Mouse (Mus musculus) erythroblast, adult 5-6 weeks (primary cell): ENCODE data around the gene Paf1. TPM values are rescaled to one million over a fixed set of nuclear protein-coding genes. Genes with fewer than 3 reads are reported as not detected.

Experiments used
- ATAC-seq: replicated peaks from 2 replicates; pipeline ENCODE4 v1.8.0; 2016; ENCODE audit warnings: moderate number of reproducible peaks, mild to moderate bottlenecking, moderate TSS enrichment, inconsistent platforms; ENCODE audit not compliant: poor library complexity, low FRiP score, severe bottlenecking
- total RNA-seq, 2 experiments: library from RNA; stranded (forward) in 1 of 2; stranded (reverse) in 1 of 2; fragments of 150-400 nt in 1 of 2; fragments of 200-764, 138-1000 nt in 1 of 2; gene quantifications; 2 replicates each; pipeline versions ENCODE4 v1.2.3 to v1.2.4; 2015 to 2017; ENCODE audit warnings: low replicate concordance in 2 of 2

Gene Paf1
- total RNA-seq (2015; ENCODE audit: low replicate concordance) (26.1 and 32.9 TPM in 2 replicates), total RNA-seq (2017; ENCODE audit: low replicate concordance) (16.7 and 24.7 TPM in 2 replicates)

DNA sequence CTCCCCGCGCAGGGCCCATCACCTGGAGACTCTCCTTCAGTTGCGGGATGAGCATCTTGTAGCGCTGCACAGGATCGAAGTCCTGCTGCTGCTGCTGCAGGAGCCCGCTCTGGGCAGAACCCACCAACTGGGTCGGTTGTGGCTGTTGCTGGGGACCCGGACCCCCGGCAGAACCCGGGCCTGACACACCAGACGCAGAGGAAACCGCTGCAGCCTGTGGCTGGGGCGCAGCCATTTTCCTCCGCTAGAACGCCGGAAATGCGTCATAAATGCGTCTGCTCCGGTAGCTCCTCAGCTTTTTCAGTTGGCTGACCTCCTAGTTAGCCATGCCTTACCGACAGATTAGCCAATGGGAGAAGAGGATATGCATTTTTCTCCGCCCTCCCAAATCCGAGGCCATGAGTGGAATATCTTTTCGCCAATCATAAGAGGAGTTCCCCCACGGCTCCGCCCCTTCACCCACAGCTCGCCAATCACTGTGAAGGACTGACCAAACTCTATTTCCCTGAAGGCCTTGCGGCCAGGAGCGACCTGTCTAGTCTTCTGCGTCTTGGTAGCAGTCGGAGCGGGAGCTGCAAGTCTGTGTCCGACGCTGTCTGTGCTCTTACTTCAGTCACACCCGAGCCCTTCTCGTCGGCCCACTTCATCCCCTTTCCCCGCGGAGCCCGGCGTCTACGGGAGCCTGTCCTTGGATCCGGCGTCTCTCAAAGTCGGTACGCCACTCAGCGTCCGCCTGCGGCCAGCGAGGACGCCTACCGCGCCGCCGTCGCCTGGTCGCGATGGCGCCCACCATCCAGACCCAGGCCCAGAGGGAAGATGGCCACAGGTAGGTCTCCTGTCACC lies at the start of gene Paf1, which contains the start of gene Med29:
TSS of gene Paf1 (plus strand) at position 523 of the 843 bp plus-strand sequence.
TSS of gene Med29 (minus strand) at position 280 of the 843 bp plus-strand sequence.
- peak; percentile 99 for ATAC-seq

DNA sequence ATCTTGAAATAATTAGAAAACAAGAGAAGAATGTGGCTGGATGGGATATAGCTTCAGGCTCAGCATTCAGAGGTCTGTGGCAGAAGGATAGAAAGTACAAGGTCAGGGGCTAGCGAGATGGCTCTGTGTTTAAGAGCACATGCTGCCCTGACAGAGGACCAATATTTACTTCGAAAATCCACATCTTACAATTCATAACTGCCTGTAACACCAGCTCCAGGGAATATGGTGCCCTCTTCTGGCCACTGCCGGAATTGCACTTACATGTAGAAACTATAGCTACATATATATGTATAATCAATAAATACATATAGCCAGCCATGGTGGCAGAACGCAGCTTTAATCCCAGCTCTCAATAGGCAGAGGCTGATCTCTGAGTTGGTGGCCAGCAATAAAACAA lies 48.1 kb upstream of the Paf1 start:
- ATAC-seq = peak; percentile 82

DNA sequence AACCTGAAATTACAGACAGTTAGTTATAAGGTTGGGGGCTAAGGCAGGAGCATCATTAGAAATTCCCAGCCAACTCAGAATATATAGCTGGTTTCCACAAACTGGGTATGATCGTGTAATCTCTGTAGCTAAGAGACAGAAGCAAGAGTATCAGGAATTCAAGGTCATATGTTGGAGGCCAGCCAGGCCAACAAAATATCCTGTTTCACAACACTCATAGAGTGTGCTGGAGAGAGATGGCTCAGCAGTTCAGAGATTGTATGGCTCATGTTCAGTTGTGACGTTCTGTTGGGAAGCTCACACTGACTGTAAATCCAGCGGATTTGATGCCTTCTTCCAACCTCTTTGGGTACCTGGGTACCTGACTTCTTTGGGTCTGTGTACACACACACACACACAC lies 45.0 kb upstream of the Paf1 start:
- ATAC-seq = no peak

DNA sequence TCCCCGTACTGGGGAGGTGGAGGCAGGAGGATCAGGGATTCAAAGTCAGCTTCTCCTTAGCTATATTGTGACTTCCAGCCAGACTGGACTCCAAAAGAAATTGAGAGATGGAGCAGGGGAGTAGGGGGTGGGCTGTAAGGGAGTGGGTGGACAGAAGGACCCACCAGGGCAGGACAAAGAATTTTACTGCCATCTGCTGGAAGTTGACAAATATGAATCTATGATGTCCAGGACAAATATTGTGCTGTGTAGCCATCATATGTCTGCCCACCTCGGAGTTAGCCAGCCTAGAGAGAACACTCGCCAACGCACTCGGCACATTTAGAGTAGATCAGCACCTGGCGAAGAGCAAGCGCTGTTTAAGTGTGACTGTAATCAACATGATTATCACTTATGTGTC lies 44.1 kb upstream of the Paf1 start:
- ATAC-seq = no peak

DNA sequence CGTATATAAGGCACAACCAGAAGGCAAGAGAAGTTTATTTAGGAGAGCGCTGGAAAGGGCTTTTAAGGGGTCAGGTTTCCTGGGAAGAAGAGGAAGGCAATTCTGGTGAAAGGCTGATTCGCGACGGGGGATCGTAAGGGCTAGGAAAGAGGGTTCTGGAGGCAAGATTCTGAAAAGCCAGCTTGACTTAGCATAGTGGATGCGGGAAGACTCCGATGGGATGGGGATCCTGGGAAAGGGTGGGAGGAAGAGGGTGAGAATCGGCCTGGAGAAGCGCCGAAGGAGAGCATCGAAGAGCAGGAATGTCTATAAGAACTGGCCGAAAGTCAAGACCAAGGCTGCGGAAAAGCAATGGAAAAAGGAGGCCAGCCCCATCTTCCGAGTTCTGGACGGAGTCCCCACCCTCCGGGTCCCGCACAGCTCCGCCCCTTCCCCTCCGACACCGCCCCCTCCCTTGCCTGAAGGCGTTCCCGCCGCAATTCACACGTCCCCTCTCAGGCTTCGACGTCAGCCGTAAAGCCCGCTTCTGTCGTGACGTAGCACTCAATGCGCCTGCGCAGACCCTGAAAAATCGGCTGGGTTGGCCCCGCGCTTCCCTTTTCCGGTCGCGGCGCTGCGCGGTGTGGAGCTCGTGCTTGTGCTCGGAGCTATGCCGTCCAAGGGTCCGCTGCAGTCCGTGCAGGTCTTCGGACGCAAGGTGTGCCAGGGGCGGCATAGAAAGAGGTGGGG lies 42.4 kb upstream of the Paf1 start, which contains the start of gene Rps16:
TSS of gene Rps16 (plus strand) at position 498 of the 729 bp plus-strand sequence.
- peak; percentile 97 for ATAC-seq

DNA sequence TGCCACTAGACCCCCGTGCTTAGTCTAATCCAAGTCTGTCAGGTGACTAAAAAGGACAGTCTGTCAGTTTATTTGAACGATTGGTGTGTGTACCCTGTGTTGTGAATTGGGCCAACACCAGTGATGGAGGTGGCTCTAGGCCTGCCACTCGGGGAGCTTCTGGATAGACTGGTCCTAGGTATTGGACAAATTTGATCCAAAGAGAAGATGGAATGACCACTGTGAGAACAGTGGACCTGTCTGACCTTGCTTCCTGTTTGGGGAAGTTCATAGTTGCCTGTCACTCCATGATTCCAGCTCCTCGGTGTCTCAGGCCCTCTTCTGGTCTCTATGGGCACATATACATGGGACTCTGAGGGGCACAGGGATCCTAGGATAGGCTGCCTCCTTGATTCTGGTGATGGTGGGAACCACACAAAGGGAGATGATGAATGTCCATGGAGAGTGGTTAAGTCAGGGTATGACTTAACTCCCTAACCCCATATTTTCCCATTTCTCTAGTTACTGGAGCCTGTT lies 41.0 kb upstream of the Paf1 start:
- ATAC-seq = no peak

DNA sequence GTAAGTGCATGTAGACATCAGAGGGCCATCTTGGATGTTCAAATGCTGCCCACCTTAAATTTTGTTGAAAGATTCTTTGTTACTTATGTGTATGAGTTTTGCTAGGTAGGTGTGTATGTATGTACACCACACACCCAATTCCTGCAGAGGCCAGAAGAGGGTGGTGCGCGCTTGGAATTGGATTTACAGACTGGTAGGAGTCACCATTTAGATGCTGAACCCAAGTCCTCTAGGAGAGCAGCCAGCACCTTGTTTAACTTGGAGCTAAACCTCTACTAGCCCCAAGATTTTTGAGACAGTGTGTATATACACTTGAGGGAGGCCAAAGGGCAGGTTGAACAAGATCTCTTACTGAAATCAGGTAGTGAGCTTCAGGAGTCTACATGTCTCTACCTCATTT lies 39.5 kb upstream of the Paf1 start:
- no peak for ATAC-seq

DNA sequence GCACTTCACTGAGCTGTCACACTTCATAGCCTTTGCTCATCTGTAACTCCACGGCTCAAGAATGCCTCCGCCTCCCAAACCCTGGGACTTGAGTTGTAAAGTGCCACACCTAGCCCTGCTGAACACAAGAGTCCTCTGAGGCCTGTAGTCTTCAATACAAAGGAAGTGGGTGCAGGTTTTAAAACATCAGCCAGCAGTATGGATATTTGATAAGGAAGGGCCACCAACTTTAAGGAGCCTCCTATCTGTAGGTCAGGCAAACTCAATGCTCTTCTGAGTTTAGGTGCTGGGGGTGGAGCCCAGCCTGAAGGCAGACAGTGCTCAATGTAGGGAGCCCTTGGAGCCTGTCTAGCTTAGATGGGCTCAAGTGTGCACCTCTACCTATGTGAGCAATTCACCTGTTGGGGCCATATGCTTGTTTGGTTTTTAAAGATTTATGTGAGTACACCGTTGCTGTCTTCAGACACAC lies 38.6 kb upstream of the Paf1 start:
- ATAC-seq = no peak

DNA sequence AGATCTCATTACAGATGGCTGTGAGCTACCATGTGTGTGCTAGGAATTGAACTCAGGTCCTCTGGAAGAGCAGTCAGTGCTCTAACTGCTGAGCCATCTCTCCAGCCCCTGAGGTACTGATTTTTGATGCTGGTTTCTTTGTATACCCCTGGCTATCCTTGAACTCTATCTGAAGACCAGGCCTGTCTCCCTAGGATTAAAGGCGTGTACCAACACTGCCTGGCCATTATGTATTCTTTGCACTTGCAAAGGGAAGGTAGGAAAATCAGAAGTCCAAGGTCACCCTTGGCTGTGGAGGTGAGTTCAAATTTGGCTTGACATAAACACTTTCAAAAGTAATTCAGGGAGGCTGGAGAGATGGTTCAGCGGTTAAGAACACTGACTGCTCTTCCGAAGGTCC lies 38.2 kb upstream of the Paf1 start:
- no peak for ATAC-seq

DNA sequence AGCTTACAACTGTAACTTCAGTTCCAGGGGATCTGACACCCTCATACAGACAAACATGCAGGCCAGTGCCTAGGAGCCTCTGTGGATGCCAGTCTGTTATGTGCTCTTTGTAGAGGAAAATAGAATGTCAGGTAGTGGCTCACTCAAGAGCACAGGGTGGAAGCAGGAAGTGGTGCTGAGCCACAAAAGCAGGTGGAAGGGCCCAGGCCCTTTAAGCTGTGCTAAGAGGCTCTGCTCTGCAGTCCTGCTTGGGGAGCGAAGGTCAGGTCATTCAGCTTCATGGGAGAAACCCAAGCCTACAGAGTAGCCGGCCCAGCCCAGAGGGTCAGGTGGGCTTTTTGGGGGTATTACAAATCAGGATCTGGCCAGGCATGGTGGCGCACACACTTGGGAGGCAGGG lies 37.5 kb upstream of the Paf1 start:
- no peak for ATAC-seq

DNA sequence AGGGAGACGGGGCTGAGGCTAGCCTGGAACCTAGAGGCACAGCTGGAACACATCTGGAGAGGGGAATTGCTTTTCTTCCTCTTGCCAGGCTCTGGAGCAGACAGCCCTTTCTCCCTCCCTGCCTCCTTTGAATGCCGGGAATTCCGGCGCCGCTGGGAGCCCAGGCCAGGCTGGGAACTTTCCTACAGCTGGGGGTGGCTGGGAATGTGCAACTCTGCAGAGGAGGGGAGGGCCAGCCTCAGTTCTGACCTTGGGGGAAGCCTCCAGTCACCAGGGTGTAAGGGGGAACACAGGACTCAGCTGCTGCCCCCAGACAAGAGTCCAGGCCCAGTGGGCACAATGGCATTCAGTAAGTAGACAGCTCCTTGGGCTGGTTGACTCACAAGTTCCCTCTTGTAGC lies 35.8 kb upstream of the Paf1 start:
- ATAC-seq = no peak

DNA sequence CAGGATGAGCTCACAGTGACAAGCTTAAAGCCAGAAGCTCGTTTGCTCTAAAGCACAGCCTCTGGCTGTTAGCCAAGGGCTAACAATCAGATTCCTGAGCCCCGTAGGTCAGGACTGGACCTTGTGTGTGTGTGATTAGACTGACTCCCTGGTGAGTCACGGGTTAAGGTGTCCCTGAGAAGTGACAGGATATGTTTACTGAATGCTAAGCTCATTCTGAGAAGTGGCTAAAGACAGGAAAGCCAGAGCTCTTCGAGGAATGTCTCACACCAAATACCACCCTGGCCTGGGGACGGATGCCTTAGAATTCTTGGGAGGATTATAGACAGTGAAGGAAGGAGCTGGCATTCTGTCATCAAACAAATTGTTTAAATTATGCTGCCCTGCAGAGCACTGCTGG lies 34.8 kb upstream of the Paf1 start:
- ATAC-seq = no peak

DNA sequence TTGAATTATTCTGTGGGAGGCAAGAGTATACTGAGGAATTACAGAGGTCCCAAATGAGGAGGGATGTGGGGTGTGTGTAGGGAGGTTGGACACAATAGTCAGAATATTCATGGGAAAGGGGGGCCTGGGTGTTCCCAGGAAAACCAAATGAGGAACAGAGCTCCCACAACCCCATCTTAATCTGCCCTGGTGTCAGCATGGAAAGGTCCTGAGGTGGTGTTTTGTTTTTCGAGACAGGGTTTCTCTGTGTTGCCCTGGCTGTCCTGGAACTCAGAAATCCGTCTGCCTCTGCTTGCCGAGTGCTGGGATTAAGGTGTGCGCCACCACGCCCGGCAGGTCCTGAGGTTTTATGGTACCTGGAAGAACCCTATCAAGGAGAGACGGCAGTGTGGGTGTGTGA lies 34.3 kb upstream of the Paf1 start:
- no peak for ATAC-seq

DNA sequence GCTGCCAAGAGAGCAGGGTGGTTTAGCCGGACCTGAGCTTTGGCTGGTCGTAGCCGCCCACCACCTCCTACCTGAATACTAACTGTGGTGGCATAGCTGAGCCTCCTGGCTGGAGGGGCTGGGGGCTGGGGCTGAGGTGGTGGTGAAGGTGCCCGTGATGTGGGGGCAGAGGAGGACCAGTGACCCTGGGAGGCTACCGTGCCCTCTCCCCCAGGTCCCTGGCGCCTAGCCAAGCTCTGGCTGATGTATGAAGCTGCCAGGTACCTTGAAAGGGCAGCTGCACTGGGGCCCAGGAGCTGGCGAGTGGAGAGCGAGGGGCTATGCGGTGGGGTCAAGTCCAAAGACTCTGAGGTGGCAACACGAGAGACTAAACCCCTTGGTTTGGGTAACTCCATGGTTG lies 32.9 kb upstream of the Paf1 start:
- no peak for ATAC-seq

DNA sequence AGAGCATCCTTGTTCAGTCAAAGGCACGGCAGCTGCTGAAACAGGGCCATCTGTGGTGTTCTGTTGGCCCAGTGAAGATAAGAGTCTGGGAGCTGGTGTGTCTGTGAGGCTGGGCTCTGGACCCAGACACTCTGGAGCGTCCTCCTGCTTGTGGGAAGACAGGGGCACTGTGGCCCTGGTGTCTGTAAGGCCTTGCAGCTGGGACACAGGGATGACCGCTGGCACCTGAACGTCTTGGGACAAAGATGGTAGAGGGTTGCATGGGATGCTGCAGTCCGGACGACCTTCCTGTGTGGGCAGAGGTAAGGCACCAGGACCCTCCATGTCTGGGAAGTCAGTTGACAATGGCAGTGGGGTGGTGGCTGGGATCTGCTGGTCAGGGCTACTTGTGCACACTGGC lies 32.5 kb upstream of the Paf1 start:
- ATAC-seq = 0 out of 2 replicates have a peak, but pooled peaks have one; percentile 16

DNA sequence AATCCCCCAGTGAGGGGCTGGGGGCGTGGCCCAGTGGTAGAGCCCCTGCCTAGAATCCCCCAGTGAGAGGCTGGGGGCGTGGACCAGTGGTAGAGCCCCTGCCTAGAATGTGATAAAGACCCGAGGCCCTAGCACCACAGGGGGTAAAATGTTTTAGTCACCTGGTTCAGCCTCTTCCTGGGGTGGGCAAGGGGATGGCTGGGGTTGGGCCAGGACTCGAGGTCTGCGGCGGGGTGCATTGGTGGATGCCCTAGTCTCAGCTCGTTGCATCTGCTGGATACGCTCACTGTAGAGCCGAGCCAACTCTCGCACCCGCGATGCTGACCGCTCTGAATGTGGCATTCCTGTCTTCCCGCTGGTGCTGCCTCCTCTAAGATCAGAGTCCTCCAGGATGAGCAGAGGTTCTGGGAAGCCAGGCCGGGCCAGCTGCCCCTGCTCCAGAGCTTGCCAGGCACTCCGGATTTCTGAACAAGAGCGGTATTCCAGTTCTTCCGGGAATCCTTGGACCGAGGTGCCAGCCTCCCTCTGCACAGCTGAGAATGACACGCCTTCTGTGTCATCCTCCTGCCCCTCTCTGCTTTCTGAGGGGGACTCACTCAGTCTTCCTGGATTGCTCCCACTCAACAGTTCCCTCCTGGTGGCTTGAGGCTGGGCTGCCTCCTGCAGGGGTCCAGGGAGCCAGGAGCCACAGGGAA lies 31.0 kb upstream of the Paf1 start:
- ATAC-seq = no peak

DNA sequence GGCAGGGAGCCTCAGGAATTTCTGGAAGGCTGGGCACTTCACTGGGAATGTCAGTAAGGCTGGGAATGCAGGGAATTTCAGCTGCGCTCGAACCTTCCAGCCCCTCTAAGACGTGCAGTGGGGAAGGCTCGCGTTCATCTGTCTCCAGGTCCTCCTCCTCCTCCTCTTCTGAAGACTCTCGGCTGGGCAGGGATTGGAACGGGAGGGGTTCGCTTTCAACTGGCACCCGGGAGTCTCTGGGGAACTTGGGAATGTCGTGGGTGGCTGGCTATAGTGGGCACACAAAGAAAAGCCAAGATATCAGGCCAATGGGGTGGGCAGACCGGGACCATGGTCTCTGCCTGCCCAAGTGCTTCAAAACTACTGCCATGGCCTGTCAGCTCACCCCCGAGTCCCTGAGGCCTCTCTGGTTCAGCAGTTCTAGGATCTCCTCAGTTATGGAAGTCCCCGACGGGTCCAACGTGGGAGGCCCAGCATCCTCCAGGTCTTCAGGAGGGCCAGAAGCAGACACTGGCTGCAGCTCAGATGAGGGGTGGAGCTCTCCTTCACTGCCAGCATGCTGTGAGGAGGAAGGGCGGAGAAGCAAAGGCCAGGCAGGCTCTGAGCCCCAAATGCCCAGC lies 30.2 kb upstream of the Paf1 start:
- no peak for ATAC-seq

DNA sequence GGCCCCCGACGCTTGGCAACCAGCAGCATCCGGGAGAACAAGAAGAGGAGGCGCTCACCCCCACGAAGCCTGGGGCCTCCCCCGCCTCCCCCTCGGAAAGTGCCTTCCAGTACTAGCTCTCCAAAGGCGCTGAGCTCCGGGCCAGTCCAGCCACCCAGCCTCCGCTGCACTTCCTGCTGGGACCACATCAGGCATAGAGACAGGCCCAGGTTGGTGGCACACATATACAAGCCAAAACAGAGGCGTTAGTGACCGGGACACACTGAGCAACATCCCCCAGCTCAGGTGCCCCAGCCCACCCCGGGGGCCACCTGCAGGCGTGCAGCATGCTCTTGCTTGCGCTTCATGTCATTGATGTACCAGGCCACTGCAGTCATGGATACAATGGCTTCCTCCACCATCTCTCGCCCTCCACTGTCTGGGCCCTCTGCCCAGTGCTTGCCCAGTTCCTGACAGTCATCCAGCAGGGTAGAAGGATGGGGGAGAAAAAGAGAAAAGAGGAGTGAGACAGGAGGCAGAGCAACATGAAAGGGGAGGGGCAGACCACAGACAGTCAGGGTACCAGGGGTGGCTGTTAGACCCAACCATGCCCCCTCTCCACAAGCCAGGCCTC lies 25.0 kb upstream of the Paf1 start:
- ATAC-seq = no peak

DNA sequence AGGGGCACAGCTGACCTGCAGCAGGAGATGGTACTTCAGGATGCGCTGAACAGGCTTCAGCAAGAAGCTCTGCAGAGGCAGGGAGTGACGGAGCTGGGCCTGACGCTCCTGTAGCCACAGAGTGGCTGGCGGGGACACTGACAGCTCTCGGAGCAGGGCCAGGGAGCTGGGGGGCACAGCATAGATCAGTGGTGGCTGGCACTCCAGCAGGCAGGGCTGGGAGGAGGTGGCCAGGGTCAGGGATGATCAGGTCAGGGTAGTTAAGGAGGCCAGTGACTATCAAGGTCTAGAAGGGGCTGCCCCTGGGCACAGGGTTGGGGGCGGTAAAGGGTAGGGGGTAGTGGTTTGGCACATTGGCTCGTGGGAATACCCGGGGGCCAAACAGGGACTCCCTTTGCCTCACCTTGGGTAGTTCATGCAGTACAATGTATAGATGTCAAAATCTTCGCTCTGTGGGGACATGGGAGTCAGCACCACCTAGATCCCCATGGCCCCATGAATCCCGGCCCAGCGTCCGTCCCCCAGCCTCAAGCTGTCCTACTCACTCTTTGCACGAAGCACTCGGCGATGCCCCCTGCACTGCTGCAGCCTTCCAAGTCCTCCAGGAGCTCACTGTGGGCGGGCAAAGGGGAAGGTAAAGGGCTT lies 24.4 kb upstream of the Paf1 start:
- ATAC-seq = no peak
